Mouse (Mus musculus): ENCODE measurements around the gene Zmpste24. TPM values are rescaled to one million over a fixed set of nuclear protein-coding genes. Genes with fewer than 3 reads are reported as not detected.

The Zmpste24 gene
- total RNA-seq, 4 experiments from 2014 or later: 23.9 to 28.4 (median 26.8) TPM

DNA sequence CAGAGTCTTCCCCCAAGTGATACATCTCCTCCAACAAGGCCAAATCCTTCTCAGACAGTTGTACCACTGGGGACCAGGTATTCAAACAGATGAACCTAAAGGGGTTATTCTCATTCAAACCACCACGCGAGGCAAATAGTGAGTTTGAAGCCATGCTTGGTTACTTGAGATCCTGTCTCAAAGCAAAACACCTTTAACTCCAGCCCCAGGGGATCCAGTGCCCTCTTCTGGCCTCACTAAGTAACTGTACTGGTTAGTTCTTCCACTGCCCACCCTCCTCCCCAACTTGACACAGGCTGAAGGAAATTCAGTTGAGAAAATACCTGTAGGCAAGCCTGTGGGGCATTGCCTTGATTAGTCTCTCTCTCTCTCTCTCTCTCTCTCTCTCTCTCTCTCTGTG is 65.0 kb downstream of the Zmpste24 start:
- DNase-seq (ENCODE audit: low spot score in 2 of 2): no peak

DNA sequence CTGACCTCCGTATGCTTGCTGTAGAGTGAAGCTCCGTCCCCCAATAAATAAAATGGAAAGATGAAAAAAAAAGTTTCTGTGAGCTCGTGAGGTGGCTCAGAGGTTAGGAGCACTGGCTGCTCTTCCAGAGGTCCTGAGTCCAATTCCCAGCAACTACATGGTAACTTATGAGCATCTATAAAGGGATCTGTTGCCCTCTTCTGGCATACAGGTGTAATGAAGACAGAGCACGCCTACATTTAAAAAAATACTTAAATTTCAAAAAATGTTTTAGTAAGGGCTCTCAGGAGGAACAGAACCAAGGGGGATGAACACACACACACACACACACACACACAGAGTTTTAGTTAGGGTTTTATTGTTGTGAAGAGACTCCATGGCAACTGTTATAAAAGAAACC is 66.6 kb downstream of the Zmpste24 start:
- DNase-seq (ENCODE audit: low spot score in 2 of 2): no peak

DNA sequence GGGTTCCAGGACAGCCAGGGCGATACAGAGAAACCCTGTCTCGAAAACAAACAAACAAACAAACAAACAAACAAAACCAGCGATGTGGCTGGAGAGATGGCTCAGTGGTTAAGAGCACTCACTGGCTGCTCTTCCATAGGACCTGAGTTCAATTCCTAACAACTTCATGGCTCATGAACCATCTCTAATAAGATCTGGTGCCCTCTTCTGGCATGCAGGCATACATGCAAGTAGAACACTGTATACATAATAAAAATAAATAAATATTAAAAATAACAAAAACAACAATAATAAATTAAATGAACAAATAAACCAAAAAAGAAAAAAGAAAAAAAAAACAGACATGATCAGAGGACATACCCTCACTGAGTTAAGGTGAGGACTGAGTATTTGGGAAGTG is 68.4 kb downstream of the Zmpste24 start:
- DNase-seq (ENCODE audit: low spot score in 2 of 2): no peak

DNA sequence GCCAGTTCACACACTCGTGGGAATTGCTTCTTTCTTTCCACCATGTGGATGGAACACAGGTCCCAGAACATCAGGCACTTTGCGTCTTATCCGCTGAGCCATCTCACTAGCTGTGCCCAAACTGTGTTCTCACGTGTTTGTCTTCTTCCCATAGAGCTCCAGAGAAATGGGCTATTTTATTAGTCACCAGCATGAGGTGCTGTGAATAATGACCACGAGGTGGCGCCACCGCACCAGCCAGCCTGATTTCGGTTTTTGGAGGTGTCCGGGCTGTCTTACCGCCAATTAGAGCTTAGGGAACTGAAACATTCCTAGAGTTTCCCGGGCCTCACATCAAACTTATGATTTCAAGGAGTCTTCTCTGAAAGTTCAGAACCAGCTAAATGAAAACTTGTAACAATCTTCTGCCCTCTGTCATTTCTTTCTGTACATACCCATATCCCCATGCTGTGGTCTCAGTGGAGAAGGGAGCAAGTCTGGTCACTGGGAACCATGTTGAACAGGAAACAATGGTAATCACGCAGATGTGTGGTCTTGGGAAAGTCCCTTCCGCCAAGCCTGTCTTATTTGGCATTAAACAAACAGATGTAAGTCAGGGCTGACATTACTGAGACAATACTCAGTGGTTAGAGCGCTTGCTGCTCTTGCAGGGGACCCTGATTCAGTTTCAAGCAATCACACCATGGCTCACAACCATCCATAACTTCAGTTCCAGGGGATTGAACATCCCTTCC is 69.2 kb downstream of the Zmpste24 start:
- DNase-seq (ENCODE audit: low spot score in 2 of 2): peak in 1 of 2 experiments; percentile 63

DNA sequence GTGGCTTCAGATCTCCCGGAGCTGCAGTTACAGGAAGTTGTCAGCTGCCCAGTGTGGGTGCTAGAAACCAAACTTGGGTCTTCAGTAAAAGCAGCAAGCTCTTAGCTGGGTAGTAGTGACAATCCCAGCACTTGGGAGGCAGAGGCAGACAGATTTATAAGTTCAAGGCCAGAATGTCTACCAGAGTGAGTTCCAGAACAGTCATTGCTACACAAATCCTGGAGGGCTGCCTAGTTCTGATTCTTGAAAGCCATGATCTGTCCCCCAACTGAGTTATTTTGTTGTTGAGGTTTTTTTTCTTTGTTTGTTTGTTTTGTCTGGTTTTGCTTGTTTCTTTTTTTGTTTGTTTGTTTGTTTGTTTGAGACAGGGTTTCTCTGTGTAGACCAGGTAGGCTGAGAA is 69.9 kb downstream of the Zmpste24 start:
- no peak for DNase-seq (ENCODE audit: low spot score in 2 of 2)

DNA sequence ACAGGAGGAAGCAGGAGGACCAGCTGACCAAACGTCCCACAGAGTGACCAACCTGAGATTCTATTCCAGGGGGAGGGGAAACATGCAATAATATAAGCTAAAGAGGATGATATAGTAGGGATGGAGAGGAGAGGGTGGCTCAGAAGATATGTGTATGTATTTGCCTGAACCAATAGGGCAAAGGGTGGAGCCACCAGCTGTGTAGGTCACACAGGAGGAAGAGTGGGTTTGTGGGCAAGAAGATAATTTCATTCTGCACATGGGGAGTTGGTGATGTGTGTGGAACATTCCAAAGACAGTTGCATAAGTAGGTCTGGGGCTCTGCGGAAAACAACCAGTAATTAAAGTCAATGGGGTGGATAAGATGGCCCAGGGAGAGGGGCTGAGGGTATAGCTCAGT is 72.4 kb downstream of the Zmpste24 start:
- no peak for DNase-seq (ENCODE audit: low spot score in 2 of 2)

DNA sequence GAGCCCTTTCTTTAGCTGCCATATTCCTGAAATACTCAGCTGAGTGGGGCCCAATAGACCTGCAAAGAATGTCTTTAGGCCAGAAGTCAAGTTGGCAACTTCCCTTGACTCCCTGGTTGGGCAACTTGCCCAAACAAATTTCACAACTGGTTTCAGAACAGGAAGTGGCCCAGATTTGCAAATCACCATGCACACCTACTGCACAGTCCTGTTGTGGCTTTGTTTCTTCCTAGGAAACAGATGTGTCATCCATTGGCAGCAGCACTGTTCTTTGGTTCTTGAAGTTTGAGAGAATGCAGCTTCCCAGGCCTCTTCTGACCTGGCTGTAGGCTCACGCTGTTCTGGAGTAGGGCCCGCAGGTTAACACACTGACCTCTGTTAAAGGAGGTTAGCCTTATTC is 74.1 kb downstream of the Zmpste24 start:
- no peak for DNase-seq (ENCODE audit: low spot score in 2 of 2)

DNA sequence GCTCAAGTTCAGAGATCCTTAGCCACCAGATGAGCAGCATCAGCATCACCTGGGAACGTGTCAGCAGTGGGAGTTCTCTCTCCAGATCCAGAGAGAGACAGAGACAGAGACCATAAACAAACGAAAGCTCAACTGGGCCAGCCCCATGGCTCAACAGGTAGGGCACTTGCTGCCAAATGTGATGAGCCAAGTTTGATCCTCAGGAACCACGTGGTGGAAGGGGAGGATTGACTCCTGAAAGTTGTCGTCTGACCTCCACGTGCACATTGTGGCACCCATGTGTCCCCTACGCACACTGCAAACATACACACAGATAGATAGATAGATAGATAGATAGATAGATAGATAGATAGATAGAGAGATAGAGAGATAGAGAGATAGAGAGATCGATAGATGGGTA is 74.6 kb downstream of the Zmpste24 start:
- DNase-seq (ENCODE audit: low spot score in 2 of 2): no peak

DNA sequence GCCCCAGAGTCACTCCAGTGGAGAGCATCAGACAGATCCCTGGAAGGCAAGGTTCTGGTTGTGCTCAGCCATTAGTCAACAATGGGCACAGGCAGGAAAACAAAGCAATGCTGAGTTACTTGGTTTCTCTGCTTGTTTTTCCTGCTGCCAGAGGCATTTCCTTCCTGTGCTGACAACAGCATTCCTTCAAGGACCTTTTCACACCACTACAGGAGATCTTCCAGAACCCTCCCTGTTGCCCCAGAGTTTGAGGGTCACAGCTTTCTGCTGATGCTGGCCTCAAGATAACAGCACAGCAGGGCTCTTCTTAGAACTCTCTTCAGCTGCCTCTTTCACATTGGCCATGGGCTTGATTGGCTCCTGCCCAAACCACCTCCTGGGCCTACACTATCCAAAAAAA is 76.1 kb downstream of the Zmpste24 start:
- DNase-seq (ENCODE audit: low spot score in 2 of 2): no peak

DNA sequence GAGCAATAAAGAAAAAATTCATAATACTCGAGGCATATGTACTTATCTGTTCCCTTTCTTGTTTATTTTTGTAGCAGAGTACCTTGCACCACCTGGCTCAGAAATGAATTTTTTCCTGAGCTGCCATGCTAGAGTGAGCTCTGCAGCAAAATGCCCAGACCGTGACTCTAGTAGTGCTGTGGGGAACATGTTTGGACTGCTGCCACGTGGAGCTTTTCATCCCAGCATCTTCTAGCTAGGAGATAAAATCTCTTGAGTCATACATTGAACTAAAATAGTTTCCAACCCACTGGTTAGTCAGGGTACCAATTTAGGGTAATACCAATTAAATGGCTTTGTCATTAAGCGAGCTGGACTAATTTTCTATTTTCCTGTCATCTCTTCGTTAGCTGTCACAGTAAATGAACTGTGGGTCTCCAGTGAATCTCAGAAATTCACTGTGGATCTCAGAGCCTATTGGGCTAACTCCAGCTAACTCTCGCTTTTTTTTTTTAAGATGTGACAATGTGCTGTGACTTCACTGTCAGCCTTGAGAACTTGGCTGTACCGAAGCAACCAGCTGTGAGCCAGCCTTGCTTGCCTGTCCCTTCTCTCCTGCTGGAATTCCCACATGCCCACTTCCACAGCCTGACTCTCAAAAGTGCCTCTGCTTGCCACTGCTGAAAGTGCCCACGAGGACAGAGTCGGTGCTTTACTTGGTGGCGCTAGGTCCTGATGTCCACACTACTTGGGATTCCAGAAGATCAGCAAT is 77.8 kb downstream of the Zmpste24 start:
- no peak for DNase-seq (ENCODE audit: low spot score in 2 of 2)

DNA sequence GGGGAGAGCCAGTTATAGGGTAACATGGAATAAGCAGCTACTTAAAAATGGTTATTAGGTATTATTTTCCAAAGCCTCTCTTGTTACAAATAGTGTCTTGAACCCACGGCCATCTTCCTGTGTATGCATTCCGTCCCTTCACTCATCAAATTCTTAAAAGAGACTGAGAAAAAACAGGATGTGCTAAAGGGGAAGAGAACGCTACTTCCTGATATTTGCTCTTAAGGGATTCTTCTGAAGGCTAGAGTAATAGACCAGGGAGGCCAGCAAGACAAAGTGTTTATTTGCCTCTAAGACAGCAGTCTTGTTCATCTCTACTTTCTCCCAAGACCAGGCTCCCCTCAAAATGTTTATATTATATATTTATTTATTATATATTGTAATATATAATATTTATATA is 79.8 kb downstream of the Zmpste24 start:
- DNase-seq (ENCODE audit: low spot score in 2 of 2): no peak

DNA sequence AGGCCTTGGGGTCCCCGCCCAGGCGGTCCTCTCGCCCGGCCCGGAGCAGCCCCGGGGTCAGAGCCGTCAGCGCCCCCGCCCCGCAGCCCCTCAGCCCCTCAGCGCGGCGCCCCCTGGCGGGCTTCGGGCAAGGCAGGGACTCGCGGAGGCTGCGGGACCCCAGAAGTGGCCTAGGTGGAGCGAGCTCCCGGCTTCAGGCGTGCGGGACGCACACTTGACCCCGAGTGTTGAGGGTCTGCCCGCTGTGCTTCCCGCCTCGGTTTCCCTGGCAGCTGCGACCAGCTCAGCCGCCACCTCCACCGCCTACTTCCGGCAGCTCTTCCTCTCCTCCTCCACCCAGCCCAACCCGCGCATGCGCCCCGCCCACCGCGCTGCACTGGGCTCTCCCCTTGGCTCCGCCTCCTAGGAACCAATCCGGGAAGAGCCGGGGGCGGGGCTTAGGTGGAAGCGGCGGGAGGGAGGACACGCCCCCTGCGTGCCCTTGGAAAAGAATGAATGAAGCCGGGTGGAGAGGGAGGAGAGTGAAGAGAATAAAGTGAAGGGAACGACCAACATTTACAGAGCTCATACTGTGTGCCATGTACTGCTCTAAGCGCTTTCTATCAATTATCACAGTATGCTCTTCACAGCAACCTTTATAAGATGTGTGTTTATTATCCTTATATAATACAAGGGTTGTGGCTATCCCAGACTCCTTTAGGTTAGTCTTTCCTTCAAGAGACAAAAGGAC is 80.9 kb downstream of the Zmpste24 start, which contains the start of gene Smap2:
Smap2 (minus strand) TSS at position 320 of the 730 bp plus-strand sequence.
- DNase-seq (ENCODE audit: low spot score in 2 of 2): peak; percentile 97

DNA sequence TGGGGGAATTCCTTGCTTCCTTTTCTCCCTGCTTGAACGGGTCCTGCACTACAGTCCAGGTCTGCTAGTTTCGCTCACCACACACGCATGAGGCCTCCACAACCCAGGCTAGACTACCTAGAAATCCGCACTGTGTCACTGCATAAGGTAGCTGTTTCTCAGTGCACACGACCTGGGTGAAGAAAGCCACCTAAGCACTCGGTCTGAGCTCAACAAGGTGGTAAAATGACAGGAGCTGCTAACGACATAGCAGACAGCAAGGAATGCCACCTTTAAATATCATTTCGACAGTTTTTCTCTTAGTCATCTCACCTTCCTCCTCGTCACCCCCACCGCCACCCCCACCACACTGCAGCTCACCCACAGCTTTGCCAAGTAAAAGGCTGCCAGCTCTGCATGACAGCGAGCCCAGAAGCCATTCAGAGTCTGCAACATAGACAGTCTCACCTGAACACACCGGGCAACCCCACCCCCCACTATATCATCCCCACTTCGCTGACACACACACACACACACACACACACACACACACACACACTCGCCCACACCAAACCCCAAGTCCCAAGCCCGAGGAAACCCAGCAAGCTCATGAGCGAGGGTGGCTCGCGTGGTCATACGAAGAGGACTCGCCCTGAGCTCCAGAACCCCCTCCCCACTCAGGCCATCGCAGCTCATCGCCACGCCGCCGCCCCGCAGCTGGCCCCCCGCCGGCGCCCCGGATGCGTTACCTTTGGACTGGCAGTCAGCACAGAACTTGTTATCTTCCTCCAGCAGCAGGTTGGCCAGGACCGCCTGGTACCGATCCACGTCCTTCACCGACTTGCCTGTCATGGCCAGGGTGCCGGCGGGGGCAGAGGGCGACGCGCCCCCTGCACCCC is 81.8 kb downstream of the Zmpste24 start:
- peak in 1 of 2 experiments; percentile 40 for DNase-seq (ENCODE audit: low spot score in 2 of 2)

DNA sequence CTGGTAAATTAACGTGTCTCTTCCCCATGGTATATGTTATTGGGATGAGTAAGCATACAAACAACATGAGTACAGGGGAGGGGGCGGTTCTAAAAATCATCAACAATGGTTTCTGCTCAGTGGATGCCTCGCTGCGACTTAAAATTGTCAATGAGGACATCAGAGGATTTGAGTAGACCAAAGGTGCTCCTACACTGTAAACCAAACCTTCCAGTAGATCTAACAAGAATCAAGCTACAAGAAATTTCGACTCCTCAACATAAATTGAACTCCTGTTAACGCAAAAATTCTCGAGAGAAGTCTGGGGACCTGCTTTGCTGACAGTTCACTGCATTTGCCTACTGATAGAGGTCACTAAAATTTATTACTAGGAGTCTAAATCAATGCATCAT is 82.8 kb downstream of the Zmpste24 start:
- no peak for DNase-seq (ENCODE audit: low spot score in 2 of 2)

DNA sequence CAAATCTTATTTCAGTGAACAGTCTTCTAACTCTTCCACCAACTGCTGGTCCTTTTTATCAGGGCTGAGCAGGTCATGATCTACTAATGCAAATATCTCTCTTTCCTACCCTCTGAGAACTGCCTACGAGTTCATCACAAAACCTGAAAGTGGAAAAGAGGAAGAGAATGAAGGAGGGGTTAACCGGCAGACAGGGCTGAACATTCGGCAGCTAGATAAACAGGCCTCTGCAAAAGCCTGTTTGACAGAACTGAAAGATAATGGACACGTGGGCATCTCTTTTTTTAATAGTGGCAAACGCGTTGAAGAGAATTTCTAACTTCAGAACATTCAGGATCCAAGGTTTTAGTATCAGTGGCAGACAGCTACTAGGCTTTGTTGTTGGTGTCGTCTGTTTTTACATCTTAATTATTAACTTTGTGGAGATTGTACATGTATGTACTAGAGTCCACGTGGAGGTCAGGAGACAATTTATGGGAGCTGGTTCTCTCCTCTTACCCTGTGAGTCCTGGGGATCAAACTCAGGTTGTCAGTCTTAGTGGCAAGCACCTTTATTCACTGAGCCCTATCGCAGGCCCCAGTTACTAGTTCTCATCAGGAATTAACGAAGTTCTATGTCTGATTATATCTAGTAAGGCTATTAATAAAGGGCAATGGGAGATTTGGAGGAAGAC is 83.3 kb downstream of the Zmpste24 start:
- no peak for DNase-seq (ENCODE audit: low spot score in 2 of 2)

DNA sequence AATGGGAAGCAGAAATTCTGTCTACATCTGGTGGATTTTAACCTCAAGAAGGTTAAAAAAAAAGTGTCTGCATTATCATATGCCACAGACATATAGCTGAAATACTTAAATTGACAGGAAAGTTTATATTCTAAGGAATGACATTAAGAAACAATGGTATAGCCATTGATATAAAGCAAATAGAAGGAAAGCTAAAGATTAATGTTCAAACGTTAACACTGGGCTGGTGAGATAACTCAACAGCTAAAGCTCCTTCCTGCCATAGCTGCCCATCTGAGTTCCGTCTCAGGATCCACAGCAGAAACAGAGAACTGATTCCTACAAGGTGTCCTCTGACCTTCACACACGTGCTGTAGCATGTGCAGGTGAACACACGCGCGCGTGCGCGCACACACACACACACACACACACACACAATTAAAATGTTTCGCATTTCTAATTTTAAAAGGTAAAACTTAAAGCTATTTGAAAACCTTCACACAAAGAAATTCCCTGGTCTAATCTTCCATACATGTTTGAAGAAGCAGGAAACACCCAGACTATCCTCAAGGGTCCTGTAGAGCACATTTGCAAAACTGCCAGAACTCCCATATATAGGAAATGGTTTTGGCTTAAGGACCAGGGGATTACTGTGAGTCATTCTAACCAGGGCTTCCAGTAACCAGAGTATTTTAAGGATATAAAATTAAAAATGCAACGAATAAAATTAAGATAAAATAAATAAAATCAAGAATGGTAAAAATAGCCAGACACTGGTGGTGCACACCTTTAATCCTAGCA is 87.1 kb downstream of the Zmpste24 start:
- no peak for DNase-seq (ENCODE audit: low spot score in 2 of 2)

Measured in layer of hippocampus, adult 8-10 months (tissue).